Comparison of ENCODE assay signal across 20 mouse cellular contexts in genomic region chr10:62522346-62522950, GRCm38 (mm10). TPM values are rescaled to one million over a fixed set of nuclear protein-coding genes. Genes with fewer than 3 reads are reported as not detected.
A peak's percentile ranks its signal among the peaks of the same experiment; 100 is the strongest.
DNase-seq lines count a peak whose midpoint lies in the region; ATAC-seq lines count a peak whose summit lies in the region.
"Had no signal": no experiment of that assay in that cellular context is flagged by ENCODE, and none has a peak within 500 bp of the region (broad histone marks: within the 10 kb centered on the region; RNA-seq: fewer than 3 reads in every experiment).

No protein-coding gene starts in this region.

- DNase-seq in liver (no peak), R1 (ENCODE audit: low read depth, low spot score) (peak; percentile 58)
- no peak for DNase-seq in cerebellum, adult 11-12 months
- no peak for DNase-seq in adrenal gland, postnatal 36 days
- DNase-seq in thymus, postnatal 36 days: no peak
- DNase-seq: adrenal gland, postnatal 10 days; cerebellum, adult 18-20 months; cerebellum, adult 9-11 months; cerebellum, postnatal 36 days; gastrocnemius, postnatal 14 days; heart, adult 2 months; heart, postnatal 14 days had no signal

- no peak overlapping the region for H3K4me2 ChIP-seq in liver, embryonic 15.5 days
- H3K4me2 ChIP-seq in intestine, embryonic 16.5 days (ENCODE audit: low read depth, low read length): 0 out of 2 replicates have a peak overlapping the region, but pooled peaks have one; percentile 9
- H3K4me2 ChIP-seq: forebrain, embryonic 15.5 days; heart, embryonic 11.5 days; heart, embryonic 15.5 days; hindbrain, embryonic 13.5 days had no signal

- H3K9ac ChIP-seq in liver, embryonic 15.5 days: peak overlapping the region; percentile 15; the same call in 1 of the 2 replicates
- no peak overlapping the region for H3K9ac ChIP-seq in intestine, embryonic 16.5 days (ENCODE audit: low read depth, low read length)
- H3K9ac ChIP-seq: forebrain, embryonic 15.5 days; heart, embryonic 15.5 days; hindbrain, embryonic 13.5 days had no signal

- H3K4me1 ChIP-seq in liver, embryonic 15.5 days (replicated peaks): peaks cover 31% of the 10 kb centered on the region
- H3K4me1 ChIP-seq in intestine, embryonic 16.5 days (ENCODE audit: control insufficient read depth, insufficient read depth, low read length): peaks cover 3% of the 10 kb centered on the region; the same call in 1 of the 2 replicates
- H3K4me1 ChIP-seq: forebrain, embryonic 15.5 days; heart, embryonic 15.5 days; hindbrain, embryonic 13.5 days had no signal

- H3K27me3 ChIP-seq in liver, embryonic 15.5 days: no peaks in the 10 kb centered on the region
- no peaks in the 10 kb centered on the region for H3K27me3 ChIP-seq in intestine, embryonic 16.5 days (replicated peaks; ENCODE audit: control insufficient read depth, insufficient read depth, low read length)
- H3K27me3 ChIP-seq: forebrain, embryonic 15.5 days; heart, embryonic 15.5 days; hindbrain, embryonic 13.5 days had no signal

- WGBS in liver, embryonic 15.5 days (ENCODE audit: insufficient replicate concordance): 63% methylated on average over 7 of the region's 7 CpGs
- WGBS in intestine, embryonic 16.5 days: 66% methylated on average over 7 of the region's 7 CpGs

- no peak overlapping the region for H3K4me3 ChIP-seq in liver, embryonic 15.5 days (replicated peaks)
- H3K4me3 ChIP-seq in intestine, embryonic 16.5 days (ENCODE audit: low read length): no peak overlapping the region
- H3K4me3 ChIP-seq: erythroblast, embryonic 14.5 days; forebrain, embryonic 15.5 days; heart, adult 2 months; heart, embryonic 15.5 days; hindbrain, embryonic 13.5 days had no signal

- H3K36me3 ChIP-seq in liver, embryonic 15.5 days (replicated peaks): no peaks in the 10 kb centered on the region
- no peaks in the 10 kb centered on the region for H3K36me3 ChIP-seq in intestine, embryonic 16.5 days (ENCODE audit: control insufficient read depth, insufficient read depth, low read length)
- H3K36me3 ChIP-seq: forebrain, embryonic 15.5 days; heart, embryonic 15.5 days; hindbrain, embryonic 13.5 days had no signal

- no peak for ATAC-seq in liver, embryonic 15.5 days (ENCODE audit: insufficient read depth)
- 0 out of 2 replicates have a peak, but pooled peaks have one; percentile 12 for ATAC-seq in erythroblast, adult 5-6 weeks (replicated peaks; ENCODE audit: low FRiP score, poor library complexity, severe bottlenecking)
- ATAC-seq in intestine, embryonic 16.5 days: peak; percentile 94
- ATAC-seq: forebrain, embryonic 15.5 days had no signal

- no peaks in the 10 kb centered on the region for H3K9me3 ChIP-seq in liver, embryonic 15.5 days (replicated peaks)
- H3K9me3 ChIP-seq in intestine, embryonic 16.5 days (ENCODE audit: control insufficient read depth, low read length): no peaks in the 10 kb centered on the region
- H3K9me3 ChIP-seq: forebrain, embryonic 15.5 days; heart, embryonic 15.5 days; hindbrain, embryonic 13.5 days had no signal

- H3K27ac ChIP-seq in liver, embryonic 15.5 days (replicated peaks): 0 out of 2 replicates have a peak overlapping the region, but pooled peaks have one; percentile 66
- H3K27ac ChIP-seq in intestine, embryonic 16.5 days (ENCODE audit: low read length): peak overlapping the region; percentile 64
- H3K27ac ChIP-seq: forebrain, embryonic 15.5 days; heart, adult 2 months; heart, embryonic 15.5 days; hindbrain, embryonic 13.5 days had no signal

RNA-seq across cellular contexts. Expression of gene Srgn, which starts 4.8 kb away (rescaled TPM):
- 57.9 and 79.6 TPM in 2 replicates for polyA plus RNA-seq in liver, embryonic 15.5 days (2015; fragmentation: Nextera tagmentation; extraction: Ambion mirVana)
- 708 and 861 TPM in 2 replicates for total RNA-seq in erythroblast, adult 5-6 weeks (2015; ENCODE audit: low replicate concordance)
- 235 and 417 TPM in 2 replicates for total RNA-seq in erythroblast, adult 5-6 weeks (2017; ENCODE audit: low replicate concordance)
- 15.1 and 15.5 TPM in 2 replicates for polyA plus RNA-seq in intestine, embryonic 16.5 days (2015; fragmentation: Nextera tagmentation; extraction: Ambion mirVana)
- total RNA-seq in adrenal gland, postnatal 36 days (2021): 10 to 100 TPM; 40.5 to 65.4 TPM

RNA-seq across cellular contexts. Expression of gene Vps26a, which starts 35.8 kb away (rescaled TPM):
- 39.5 and 42.9 TPM in 2 replicates for polyA plus RNA-seq in liver, embryonic 15.5 days (2015; fragmentation: Nextera tagmentation; extraction: Ambion mirVana)
- 30.0 and 37.0 TPM in 2 replicates for total RNA-seq in erythroblast, adult 5-6 weeks (2015; ENCODE audit: low replicate concordance)
- total RNA-seq in erythroblast, adult 5-6 weeks (2017; ENCODE audit: low replicate concordance): 30.0 and 34.9 TPM in 2 replicates
- 135 and 143 TPM in 2 replicates for polyA plus RNA-seq in intestine, embryonic 16.5 days (2015; fragmentation: Nextera tagmentation; extraction: Ambion mirVana)
- 10 to 100 TPM; 50.6 to 59.9 TPM for total RNA-seq in adrenal gland, postnatal 36 days (2021)

RNA-seq across cellular contexts. Expression of gene Kif1bp, which starts 55.8 kb away (rescaled TPM):
- polyA plus RNA-seq in liver, embryonic 15.5 days (2015; fragmentation: Nextera tagmentation; extraction: Ambion mirVana): 11.1 and 11.3 TPM in 2 replicates
- 7.3 and 16.1 TPM in 2 replicates for total RNA-seq in erythroblast, adult 5-6 weeks (2015; ENCODE audit: low replicate concordance)
- 3.5 and 7.9 TPM in 2 replicates for total RNA-seq in erythroblast, adult 5-6 weeks (2017; ENCODE audit: low replicate concordance)
- polyA plus RNA-seq in intestine, embryonic 16.5 days (2015; fragmentation: Nextera tagmentation; extraction: Ambion mirVana): 23.0 and 27.3 TPM in 2 replicates
- total RNA-seq in adrenal gland, postnatal 36 days (2021): 10 to 100 TPM; 54.4 to 56.1 TPM
